12 mouse cellular contexts compared by ENCODE assay signal in genomic region chr6:52246403-52246803, GRCm38 (mm10). TPM values are rescaled to one million over a fixed set of nuclear protein-coding genes. Genes with fewer than 3 reads are reported as not detected.
DNase-seq lines count a peak whose midpoint lies in the region; ATAC-seq lines count a peak whose summit lies in the region.
"Had no signal": no experiment of that assay in that cellular context is flagged by ENCODE, and none has a peak within 500 bp of the region (broad histone marks: within the 10 kb centered on the region; RNA-seq: fewer than 3 reads in every experiment).

No protein-coding gene starts in this region.

- ATAC-seq in megakaryocyte progenitor cell, adult 5-6 weeks (replicated peaks; ENCODE audit: poor library complexity): peak; percentile 59

- DNase-seq in gastrocnemius, postnatal 4 days (ENCODE audit: low spot score in 2 of 2): peak; percentile 22 to 47
- no peak for DNase-seq in gastrocnemius, adult 18-20 months (ENCODE audit: low spot score)
- DNase-seq in ES-CJ7 (ENCODE audit: low read depth, low spot score): peak; percentile 64
- peak; percentile 26 for DNase-seq in kidney, adult 9 months
- no peak for DNase-seq in adrenal gland, adult (ENCODE audit: inconsistent age in 2 of 2, low spot score in 1 of 2)
- DNase-seq in lung, postnatal 25 days (ENCODE audit: low spot score): no peak
- DNase-seq in spleen, postnatal 10 days (ENCODE audit: low spot score in 2 of 2): no peak
- DNase-seq: lung, postnatal 36 days had no signal

RNA-seq across cellular contexts. Expression of gene Hoxa11, which starts 0.8 kb away (rescaled TPM):
- total RNA-seq in gastrocnemius, postnatal 4 days (2021): 1 to 10 TPM; 6.0 to 6.6 TPM
- total RNA-seq in gastrocnemius, adult 18-20 months (2021): 1 to 10 TPM; 2.1 to 2.9 TPM
- total RNA-seq in megakaryocyte progenitor cell, adult 5-6 weeks (2015): not detected in 2 replicates
- 0.10 TPM in 1 of 2 replicates, not detected in the other for total RNA-seq in megakaryocyte progenitor cell, adult 5-6 weeks (2017)
- total RNA-seq: adrenal gland, adult 18-20 months; heart, postnatal 10 days; layer of hippocampus, postnatal 25 days had no signal

RNA-seq across cellular contexts. Expression of gene Hoxa10, which starts 5.7 kb away (rescaled TPM):
- total RNA-seq in gastrocnemius, postnatal 4 days (2021): 10 to 100 TPM; 31.5 to 32.3 TPM
- 10 to 100 TPM; 13.7 to 15.0 TPM for total RNA-seq in gastrocnemius, adult 18-20 months (2021)
- 0.12 and 0.24 TPM in 2 replicates for total RNA-seq in megakaryocyte progenitor cell, adult 5-6 weeks (2015)
- total RNA-seq in megakaryocyte progenitor cell, adult 5-6 weeks (2017): 0.30 TPM in 1 of 2 replicates, not detected in the other
- total RNA-seq: heart, postnatal 10 days; layer of hippocampus, postnatal 25 days had no signal

RNA-seq across cellular contexts. Expression of gene Hoxa13, which starts 14.3 kb away (rescaled TPM):
- 1 to 10 TPM; 1.1 to 1.3 TPM for total RNA-seq in gastrocnemius, postnatal 4 days (2021)
- total RNA-seq in gastrocnemius, adult 18-20 months (2021): 1 to 10 TPM; 3.7 to 6.0 TPM
- total RNA-seq in megakaryocyte progenitor cell, adult 5-6 weeks (2015): not detected in 2 replicates
- not detected in 2 replicates for total RNA-seq in megakaryocyte progenitor cell, adult 5-6 weeks (2017)
- total RNA-seq: adrenal gland, adult 18-20 months; heart, postnatal 10 days; layer of hippocampus, postnatal 25 days had no signal

RNA-seq across cellular contexts. Expression of gene Hoxa9, which starts 15.5 kb away (rescaled TPM):
- 10 to 100 TPM; 16.5 to 17.7 TPM for total RNA-seq in gastrocnemius, postnatal 4 days (2021)
- 1 to 10 TPM; 7.2 to 7.4 TPM for total RNA-seq in gastrocnemius, adult 18-20 months (2021)
- total RNA-seq in megakaryocyte progenitor cell, adult 5-6 weeks (2015): 8.1 and 10.7 TPM in 2 replicates
- total RNA-seq in megakaryocyte progenitor cell, adult 5-6 weeks (2017): 23.4 and 24.9 TPM in 2 replicates
- total RNA-seq: heart, postnatal 10 days; layer of hippocampus, postnatal 25 days had no signal

RNA-seq across cellular contexts. Expression of gene Hoxa7, which starts 24.7 kb away (rescaled TPM):
- total RNA-seq in gastrocnemius, postnatal 4 days (2021): 10 to 100 TPM; 11.2 to 12.5 TPM
- total RNA-seq in gastrocnemius, adult 18-20 months (2021): 1 to 10 TPM; 4.7 to 5.0 TPM
- total RNA-seq in megakaryocyte progenitor cell, adult 5-6 weeks (2015): 11.4 and 15.7 TPM in 2 replicates
- 5.5 and 8.2 TPM in 2 replicates for total RNA-seq in megakaryocyte progenitor cell, adult 5-6 weeks (2017)
- total RNA-seq: layer of hippocampus, postnatal 25 days had no signal

Comparison
In these comparisons a context has a peak if more than half of its experiments do, and no peak if none do; other contexts are left out.
1. DNase-seq: peak in gastrocnemius, postnatal 4 days (2 of 2), ES-CJ7 (single experiment) and kidney, adult 9 months (single experiment); none in gastrocnemius, adult 18-20 months (single experiment), adrenal gland, adult (0 of 2), lung, postnatal 25 days (single experiment) and spleen, postnatal 10 days (0 of 2).
2. RNA of gene Hoxa10, which starts 5.7 kb away (total RNA-seq): 31.5 to 32.3 TPM in gastrocnemius, postnatal 4 days and 13.7 to 15.0 TPM in gastrocnemius, adult 18-20 months; 0.12 to 0.30 TPM in megakaryocyte progenitor cell, adult 5-6 weeks; every median in the first group is over 10 times any median in the second.